Mouse (Mus musculus) heart, postnatal 25 days (tissue): ENCODE measurements at regions not wholly inside any gene's neighbourhood (a gene's known extent, or its start where the extent isn't known, plus 50 kb on each side); places are given as distances from the start of the nearest gene placed in this dataset.

Experiments
- DNase-seq: peaks from one replicate; pipeline ENCODE4 v3.0.0; 2022; ENCODE audit warnings: low spot score
- intact Hi-C: fragments of 180-260 bp; cut with DNase I; formaldehyde crosslinking; loops from one replicate; pipeline ENCODE4 v1.15.1; 2025

DNA sequence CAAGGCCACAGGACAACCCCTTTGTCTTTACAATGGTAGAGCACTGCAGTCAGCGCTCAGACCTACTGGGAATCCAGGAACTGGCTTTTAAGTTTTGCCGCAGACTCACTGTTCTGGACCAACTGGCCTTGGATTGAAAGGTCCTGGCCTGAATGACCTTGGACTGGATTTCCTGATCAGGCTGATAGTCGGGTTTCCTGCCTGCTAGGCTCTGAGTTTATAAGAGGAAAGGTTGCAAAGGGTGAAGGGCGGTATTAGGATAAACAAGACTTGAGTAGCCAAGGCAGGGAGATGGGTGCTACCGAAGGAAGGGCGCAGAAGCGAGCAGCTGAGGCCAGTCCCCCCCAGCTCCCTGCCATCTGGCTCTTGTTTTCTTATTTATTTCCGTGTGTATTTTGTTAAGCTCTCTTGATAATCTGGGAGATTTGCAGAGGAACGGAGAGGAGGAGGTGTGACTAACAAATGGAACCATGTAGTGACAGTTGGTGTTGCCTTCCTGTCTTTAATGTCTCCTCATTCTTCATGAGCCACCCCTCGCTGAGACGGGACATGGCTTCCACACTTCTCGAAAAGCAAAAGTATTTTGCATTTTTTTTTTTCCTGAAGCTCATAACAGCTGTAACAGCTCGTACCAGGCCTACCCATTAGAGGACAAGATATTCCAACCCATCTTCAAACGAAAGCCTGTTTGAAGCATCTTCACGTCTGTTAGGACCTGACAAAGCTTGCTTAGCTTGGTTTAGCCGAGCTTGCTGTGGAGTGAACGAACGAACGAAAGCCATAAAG lies 158.7 kb upstream of the Nrip1 start:
- DNase-seq: no peak
- intact Hi-C loops: loop anchor here (5.0 kb wide), 1 partner anchor 90 kb away; no protein-coding TSS in a partner anchor

DNA sequence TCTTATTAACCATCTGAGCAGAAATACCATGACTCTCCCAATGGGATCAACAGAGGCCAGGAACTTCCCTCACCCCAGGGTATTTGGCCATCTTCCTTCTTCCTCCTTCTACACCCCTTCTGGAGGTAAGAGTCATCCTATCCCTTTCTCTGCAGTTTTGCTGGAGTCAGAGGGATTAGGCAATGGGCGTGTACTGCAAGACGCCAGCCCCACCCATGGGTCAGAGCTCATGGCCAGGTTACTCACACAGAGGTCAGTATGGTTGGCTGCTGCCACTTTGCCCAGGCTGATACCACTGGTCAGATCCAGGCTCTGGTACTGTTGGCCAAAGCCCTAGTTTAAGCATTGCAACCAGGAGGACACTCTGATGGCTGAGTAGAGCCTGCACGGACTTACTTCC lies 157.3 kb upstream of the Nrip1 start:
- intact Hi-C loops: loop anchor here (5.0 kb wide), 1 partner anchor 89 kb away; no protein-coding TSS in a partner anchor
- no peak for DNase-seq

- no peak for DNase-seq
- intact Hi-C loops: loop anchor here (5.0 kb wide), 1 partner anchor 87 kb away; no protein-coding TSS in a partner anchor
Observed at GRCm38 (mm10) chr16:76529613-76530012, 156.0 kb upstream of the Nrip1 start.

DNA sequence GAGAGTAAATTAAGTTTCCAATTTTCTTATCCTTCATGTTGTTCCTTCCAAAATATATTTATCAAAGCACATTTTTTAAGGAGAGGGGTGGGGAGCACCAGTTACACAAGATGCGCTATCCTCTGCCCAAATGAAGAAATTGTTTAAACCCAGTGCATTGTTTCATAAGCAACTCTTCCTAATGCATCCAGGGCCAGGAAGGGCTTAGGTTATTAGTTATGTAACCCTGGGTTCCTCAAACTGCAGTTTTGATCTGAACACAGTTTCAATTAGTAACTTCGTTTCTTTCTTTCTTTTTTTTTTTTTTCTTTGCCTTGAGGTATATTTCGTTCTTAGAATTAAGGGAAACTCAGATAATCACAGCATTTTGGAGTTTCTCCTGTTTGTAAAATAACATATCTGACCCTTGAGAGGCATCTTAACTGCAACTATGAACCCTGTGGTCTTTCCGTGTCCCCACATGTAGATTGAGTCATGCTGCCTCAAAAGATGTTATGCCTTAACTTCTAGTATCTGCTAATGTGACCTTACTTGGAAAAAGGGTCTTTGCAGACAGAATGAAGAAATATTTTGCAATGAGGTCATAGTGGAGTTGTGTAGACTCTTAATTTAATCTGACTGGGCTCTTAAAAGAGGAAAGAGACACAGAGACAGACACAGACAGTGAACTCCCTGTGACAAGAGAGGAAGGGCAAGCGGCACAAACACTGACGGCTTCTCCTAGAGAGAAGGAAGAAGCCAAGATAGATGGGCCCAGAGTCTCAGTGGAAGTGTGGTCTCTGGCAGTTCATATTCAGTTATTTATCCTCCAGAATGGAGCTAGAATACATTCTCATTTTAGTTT lies 153.7 kb upstream of the Nrip1 start:
- intact Hi-C loops: no loop called here
- no peak for DNase-seq

DNA sequence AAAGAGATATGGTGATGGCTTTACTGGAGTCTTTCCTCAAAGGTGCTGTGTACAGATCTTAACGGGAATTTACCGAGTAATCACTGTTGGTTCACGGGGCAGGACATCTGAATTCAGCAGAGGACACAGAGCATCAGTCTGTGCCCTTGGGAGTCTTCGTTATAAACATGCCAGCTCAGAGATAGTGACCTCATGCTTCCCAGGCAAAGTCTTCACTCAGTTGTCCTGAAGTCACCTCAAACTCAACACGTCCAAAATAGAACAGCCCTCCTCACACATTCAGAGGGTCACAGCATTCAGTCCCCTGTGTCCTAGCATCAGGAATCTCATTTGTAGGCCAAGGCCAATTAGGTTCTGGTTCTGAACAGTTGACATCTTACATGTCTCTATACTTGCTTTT lies 151.9 kb upstream of the Nrip1 start:
- intact Hi-C loops: no loop called here
- DNase-seq: no peak

DNA sequence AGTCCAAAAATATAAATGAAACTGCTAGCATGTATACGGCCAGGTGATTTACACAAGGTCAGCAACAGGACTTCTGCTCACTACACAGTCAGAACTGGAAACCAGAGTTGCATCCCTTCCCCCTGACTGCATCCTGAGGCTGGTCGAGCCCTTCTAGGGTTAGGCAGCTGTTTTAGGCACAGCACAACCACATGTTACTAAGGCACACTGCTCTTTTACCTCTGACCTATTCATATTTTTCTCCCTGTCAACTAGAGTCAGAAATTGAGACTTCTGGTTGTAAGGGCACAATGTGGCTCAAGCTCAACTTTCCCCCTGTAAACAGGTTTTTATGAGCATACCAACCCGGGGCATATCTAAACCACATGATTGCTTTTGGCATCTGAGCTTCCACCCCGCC lies 151.3 kb upstream of the Nrip1 start:
- intact Hi-C loops: loop anchor here (5.0 kb wide), 1 partner anchor 153 kb away; the partner anchor contains the start of gene Nrip1
- no peak for DNase-seq

DNA sequence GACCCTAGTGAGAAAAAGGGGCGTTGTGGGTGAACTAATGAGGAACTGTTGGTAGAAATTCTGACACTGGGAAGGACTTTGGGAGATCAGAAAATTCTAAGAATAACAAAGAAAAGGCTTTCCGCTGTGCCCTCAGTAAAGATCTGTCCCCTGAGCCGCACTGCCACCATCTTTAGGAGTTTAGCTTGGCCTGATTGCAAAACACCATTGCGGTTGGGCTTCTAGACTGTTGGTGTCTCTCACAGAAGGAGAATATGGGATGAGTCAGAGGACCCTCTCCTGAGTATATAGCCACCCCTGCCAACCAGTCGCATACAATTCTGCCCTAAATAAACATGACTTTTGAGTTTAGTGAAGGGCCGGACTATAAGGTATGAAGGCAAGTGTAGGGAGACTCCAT lies 147.5 kb upstream of the Nrip1 start:
- intact Hi-C loops: loop anchor here (5.0 kb wide), 1 partner anchor 149 kb away; the partner anchor contains the start of gene Nrip1
- DNase-seq: no peak

DNA sequence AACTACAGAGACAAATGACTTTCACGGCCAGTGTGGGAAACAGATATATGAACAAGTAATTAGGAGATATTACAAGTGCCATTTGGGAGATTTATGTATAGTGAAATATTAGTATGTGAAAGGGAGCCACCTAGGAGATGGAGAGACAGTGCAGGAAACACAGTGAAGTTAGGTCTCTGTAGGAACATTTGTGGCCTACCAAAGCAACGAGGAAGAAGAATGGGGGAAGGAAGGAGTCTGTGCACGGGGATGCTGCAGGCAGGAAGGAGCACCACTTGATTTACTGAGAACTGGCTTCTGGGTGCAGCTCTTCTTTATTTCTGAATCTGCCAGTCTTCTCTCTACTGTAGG lies 147.0 kb upstream of the Nrip1 start:
- intact Hi-C loops: loop anchor here (5.0 kb wide), 1 partner anchor 148 kb away; the partner anchor contains the start of gene Nrip1
- no peak for DNase-seq

GRCm38 (mm10) chr16:76519911-76520642 lies 146.4 kb upstream of the Nrip1 start:
- no peak for DNase-seq
- intact Hi-C loops: loop anchor here (5.0 kb wide), 1 partner anchor 148 kb away; the partner anchor contains the start of gene Nrip1

GRCm38 (mm10) chr16:76510861-76511260 lies 137.2 kb upstream of the Nrip1 start:
- DNase-seq: no peak
- intact Hi-C loops: no loop called here

- intact Hi-C loops: no loop called here
- DNase-seq: no peak
Observed at GRCm38 (mm10) chr16:76509109-76509650, 135.6 kb upstream of the Nrip1 start.

GRCm38 (mm10) chr16:76507191-76507746 lies 133.6 kb upstream of the Nrip1 start:
- intact Hi-C loops: no loop called here
- DNase-seq: no peak

DNA sequence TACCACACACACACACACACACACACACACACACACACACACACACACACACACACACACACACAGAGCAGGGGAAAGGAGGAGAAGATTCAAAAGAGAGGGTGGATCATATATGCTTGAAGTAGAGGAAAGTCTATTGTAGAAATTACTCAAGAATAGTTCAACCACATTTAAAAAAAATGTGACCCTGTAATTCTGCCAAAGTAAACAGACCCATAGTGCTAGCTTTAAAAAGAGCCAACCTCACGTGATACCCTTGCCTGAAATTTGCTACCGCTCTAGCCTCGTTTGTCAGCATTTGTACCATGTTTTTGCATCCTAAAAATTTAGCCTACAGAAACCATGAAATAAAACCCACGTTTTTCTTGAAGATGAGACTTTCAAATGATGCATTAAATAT lies 132.6 kb upstream of the Nrip1 start:
- intact Hi-C loops: no loop called here
- DNase-seq: no peak

GRCm38 (mm10) chr16:76499686-76500400 lies 126.2 kb upstream of the Nrip1 start:
- intact Hi-C loops: no loop called here
- no peak for DNase-seq

- no peak for DNase-seq
- intact Hi-C loops: no loop called here
Observed at GRCm38 (mm10) chr16:76498233-76498632, 124.6 kb upstream of the Nrip1 start.

- no peak for DNase-seq
Observed at GRCm38 (mm10) chr16:76497041-76497808, 123.6 kb upstream of the Nrip1 start.

DNA sequence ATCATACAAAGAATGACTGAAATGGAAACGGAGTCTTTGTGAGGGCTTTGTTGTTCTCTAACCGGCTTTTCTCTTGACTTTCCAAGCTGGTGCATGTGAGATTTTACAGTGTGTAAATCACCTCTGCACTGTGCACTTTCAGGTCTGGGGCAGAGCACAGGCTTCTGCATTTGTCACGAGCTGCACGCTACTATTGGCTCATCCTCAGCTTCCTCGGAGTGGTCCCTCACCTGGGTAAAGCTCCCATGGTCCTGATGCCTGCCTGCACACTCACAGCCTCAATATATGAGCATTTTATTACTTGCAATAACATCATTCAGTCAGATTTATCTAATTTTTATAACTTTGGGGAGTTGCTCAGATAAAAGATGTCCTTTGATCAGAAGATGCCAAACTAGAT lies 109.8 kb upstream of the Nrip1 start:
- intact Hi-C loops: no loop called here
- DNase-seq: no peak

More at GRCm38 (mm10) chr16:76497041-76497808, 123.6 kb upstream of the Nrip1 start:
- intact Hi-C loops: no loop called here

- intact Hi-C loops: no loop called here
- no peak for DNase-seq
Observed at GRCm38 (mm10) chr16:76481966-76482365, 108.3 kb upstream of the Nrip1 start.
